Mouse (Mus musculus) olfactory bulb, adult 2 months (tissue): ENCODE measurements around the gene Ncln.

Experiments used
- CTCF ChIP-seq: fragments of 200-500 bp; IDR thresholded peaks from 2 replicates; pipeline ENCODE4 v1.5.1; 2012; ENCODE audit warnings: low read depth, mild to moderate bottlenecking, low read length, moderate library complexity; ENCODE audit not compliant: insufficient read depth
- POLR2A ChIP-seq: fragments of 200-500 bp; IDR thresholded peaks from 2 replicates; pipeline ENCODE4 v1.6.1; 2012; ENCODE audit warnings: mild to moderate bottlenecking, low read depth, low read length, moderate library complexity; ENCODE audit not compliant: insufficient read depth

GRCm38 (mm10) chr10:81472403-81473002 is 23.7 kb downstream of the Ncln start:
- TF ChIP-seq CTCF = no peak
- TF ChIP-seq POLR2A = no peak
